Mouse (Mus musculus): Measurements from ENCODE around the gene Hinfp. TPM values are rescaled to one million over a fixed set of nuclear protein-coding genes. Genes with fewer than 3 reads are reported as not detected.

The Hinfp gene
- total RNA-seq, 2 experiments from 2014 or later = 26.0 to 28.5 TPM

GRCm38 (mm10) chr9:44266478-44267226 lies 38.8 kb downstream of the Hinfp start:
- DNase-seq (ENCODE audit: low spot score in 2 of 2) = no peak

DNA sequence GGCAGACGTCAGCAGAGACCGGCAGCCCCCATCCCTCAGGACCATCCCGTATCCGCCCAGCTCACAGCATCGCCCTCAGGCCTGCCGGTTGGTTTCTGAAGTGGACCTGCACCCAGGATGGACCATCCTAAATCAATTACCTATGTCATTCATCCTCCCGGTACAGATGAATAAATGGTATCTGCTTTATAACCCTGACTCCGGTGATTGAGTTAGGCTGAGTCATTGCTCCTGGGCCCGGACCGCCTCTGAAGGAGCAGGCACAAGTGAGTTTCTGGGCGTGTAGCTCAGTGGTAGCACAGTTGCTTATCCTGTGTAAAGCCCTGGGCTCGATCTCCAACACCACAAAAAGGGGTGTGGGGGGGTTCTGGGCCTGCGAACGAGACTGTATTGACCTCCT lies 44.1 kb downstream of the Hinfp start:
- DNase-seq (ENCODE audit: low spot score in 2 of 2) = no peak

DNA sequence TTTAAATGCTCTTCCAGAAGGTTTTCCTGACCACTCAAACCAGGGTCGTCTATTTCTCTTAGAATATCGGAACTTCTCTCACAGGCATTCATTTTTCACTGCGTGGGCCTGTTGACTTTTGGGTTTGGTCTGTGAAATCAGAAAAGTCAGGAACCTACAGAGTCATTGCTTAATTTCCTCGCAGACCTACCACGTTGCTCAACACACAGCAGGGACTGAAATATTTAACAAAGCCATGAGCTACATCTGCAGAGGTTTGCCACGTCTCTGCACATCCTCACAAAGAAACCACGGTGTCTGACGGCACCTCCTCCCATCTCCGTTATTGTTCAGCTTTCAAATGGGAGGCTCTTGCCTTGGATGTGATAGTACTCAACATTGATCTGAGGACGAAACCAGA lies 46.5 kb downstream of the Hinfp start:
- DNase-seq (ENCODE audit: low spot score in 2 of 2) = no peak

DNA sequence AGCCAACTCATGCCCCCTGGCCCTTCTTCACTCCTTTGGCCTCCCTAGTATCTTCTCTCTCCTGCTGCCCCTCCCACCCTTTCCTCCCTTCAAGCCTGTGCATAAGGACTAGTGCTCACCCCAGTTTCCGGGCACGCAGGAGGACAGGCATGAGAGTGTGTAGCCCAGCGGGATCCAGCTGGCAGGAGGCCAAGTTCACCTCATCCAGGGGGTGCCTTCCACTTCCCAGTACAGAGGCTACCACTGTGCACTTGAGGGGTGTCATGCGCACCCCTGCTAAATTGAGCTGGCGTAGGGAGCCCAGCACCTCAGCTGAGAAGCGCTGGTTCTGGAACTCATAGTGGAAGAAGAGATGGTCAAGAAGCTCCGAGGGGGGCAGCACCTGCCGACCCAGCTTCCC lies 49.3 kb downstream of the Hinfp start:
- no peak for DNase-seq (ENCODE audit: low spot score in 2 of 2)

GRCm38 (mm10) chr9:44255136-44255521 lies 50.3 kb downstream of the Hinfp start:
- no peak for DNase-seq (ENCODE audit: low spot score in 2 of 2)

GRCm38 (mm10) chr9:44254508-44255135 lies 50.8 kb downstream of the Hinfp start:
- no peak for DNase-seq (ENCODE audit: low spot score in 2 of 2)

- DNase-seq (ENCODE audit: low spot score in 2 of 2) = no peak
These were observed 52.0 kb downstream of the Hinfp start for GRCm38 (mm10) chr9:44253441-44253840.

- no peak for DNase-seq (ENCODE audit: low spot score in 2 of 2)
These were observed 54.2 kb downstream of the Hinfp start, which contains the start of gene Pdzd3 for GRCm38 (mm10) chr9:44251314-44251713. TSS of gene Pdzd3 (minus strand) at chr9:44251471.

- no peak for DNase-seq (ENCODE audit: low spot score in 2 of 2)
These were observed 55.0 kb downstream of the Hinfp start for GRCm38 (mm10) chr9:44250445-44250844.

- peak; percentile 62 to 71 for DNase-seq (ENCODE audit: low spot score in 2 of 2)
These were observed 56.0 kb downstream of the Hinfp start for GRCm38 (mm10) chr9:44249181-44250146.

GRCm38 (mm10) chr9:44247907-44248306 lies 57.6 kb downstream of the Hinfp start:
- no peak for DNase-seq (ENCODE audit: low spot score in 2 of 2)

GRCm38 (mm10) chr9:44243621-44244020 lies 61.9 kb downstream of the Hinfp start:
- DNase-seq (ENCODE audit: low spot score in 2 of 2) = no peak

Small RNA genes within 50 kb of the gene (microRNA-seq; reads per million reads assigned to microRNA genes)
- 0 reads per million in 2 experiments for gene Gm44335

Other genes with a start within 250 kb of the Hinfp start
- 10 to 100 TPM; 60.3 to 70.8 TPM for gene Usp2, start 238.7 kb downstream of the Hinfp start, total RNA-seq (2021)
- gene Mfrp, start 203.9 kb downstream of the Hinfp start, total RNA-seq (2021) = 1 to 10 TPM in 1 of 2 experiments, under 1 TPM in 1; 0.33 to 8.6 TPM
- 10 to 100 TPM; 13.5 to 18.6 TPM for gene C1qtnf5, start 198.4 kb downstream of the Hinfp start, total RNA-seq (2021)
- under 1 TPM; 0.14 to 0.29 TPM for gene Gm49380, start 192.2 kb downstream of the Hinfp start, total RNA-seq (2021)
- 10 to 100 TPM; 27.7 to 28.2 TPM for gene Rnf26, start 192.2 kb downstream of the Hinfp start, total RNA-seq (2021)
- 10 to 100 TPM; 24.5 to 27.8 TPM for gene Mcam, start 171.2 kb downstream of the Hinfp start, total RNA-seq (2021)
- 10 to 100 TPM; 58.1 to 62.7 TPM for gene Cbl, start 71.6 kb downstream of the Hinfp start, total RNA-seq (2021)
- 1 to 10 TPM; 4.5 to 8.4 TPM for gene Ccdc153, start 65.0 kb downstream of the Hinfp start, total RNA-seq (2021)
- gene Pdzd3, start 54.2 kb downstream of the Hinfp start, total RNA-seq (2021) = 1 to 10 TPM in 1 of 2 experiments, under 1 TPM in 1; 0.88 to 1.0 TPM
- gene Nlrx1, start 37.1 kb downstream of the Hinfp start, total RNA-seq (2021) = 10 to 100 TPM in 1 of 2 experiments, 1 to 10 TPM in 1; 10.0 to 12.2 TPM
- gene Abcg4, start 17.1 kb downstream of the Hinfp start, total RNA-seq (2021) = 10 to 100 TPM; 69.3 to 75.8 TPM
- 100 to 1,000 TPM; 128 to 144 TPM for gene C2cd2l, start 14.6 kb upstream of the Hinfp start, total RNA-seq (2021)
- gene Dpagt1, start 20.3 kb upstream of the Hinfp start, total RNA-seq (2021) = 10 to 100 TPM; 16.2 to 16.3 TPM
- gene H2afx, start 29.0 kb upstream of the Hinfp start, total RNA-seq (2021) = 10 to 100 TPM; 50.5 to 59.1 TPM
- 10 to 100 TPM; 22.6 to 22.8 TPM for gene Hmbs, start 38.6 kb upstream of the Hinfp start, total RNA-seq (2021)
- 10 to 100 TPM; 41.8 to 46.1 TPM for gene Vps11, start 56.0 kb upstream of the Hinfp start, total RNA-seq (2021)
- 100 to 1,000 TPM in 1 of 2 experiments, 10 to 100 TPM in 1; 97.1 to 116 TPM for gene Hyou1, start 73.8 kb upstream of the Hinfp start, total RNA-seq (2021)
- gene Slc37a4, start 91.2 kb upstream of the Hinfp start, total RNA-seq (2021) = 10 to 100 TPM; 39.8 to 41.0 TPM
- gene Rps25, start 101.5 kb upstream of the Hinfp start, total RNA-seq (2021) = 100 to 1,000 TPM; 593 to 617 TPM
- gene Trappc4, start 101.9 kb upstream of the Hinfp start, total RNA-seq (2021) = 10 to 100 TPM; 67.9 to 73.9 TPM
- 10 to 100 TPM; 19.6 to 24.1 TPM for gene Ccdc84, start 112.9 kb upstream of the Hinfp start, total RNA-seq (2021)
- gene Foxr1, start 135.5 kb upstream of the Hinfp start, total RNA-seq (2021) = not detected
- not detected for gene Upk2, start 149.3 kb upstream of the Hinfp start, total RNA-seq (2021)
- gene Bcl9l, start 177.2 kb upstream of the Hinfp start, total RNA-seq (2021) = 10 to 100 TPM; 76.1 to 76.3 TPM

All from layer of hippocampus, postnatal 14 days (tissue).